Mouse (Mus musculus) B cell, adult 67 days (primary cell): Measurements from ENCODE around the gene Ivd. TPM values are rescaled to one million over a fixed set of nuclear protein-coding genes. Genes with fewer than 3 reads are reported as not detected.

ENCODE experiments used
- total RNA-seq, 2 experiments: library from RNA; stranded (reverse); gene quantifications; 4 replicates each; pipeline ENCODE4 v1.2.4; 2023

The Ivd gene
- 10 to 100 TPM; 84.9 to 99.0 TPM for total RNA-seq

GRCm38 (mm10) chr2:118861454-118862339, at the start of gene Ivd:
Gene Ivd, plus strand, starts transcription at chr2:118861954.

GRCm38 (mm10) chr2:118813981-118814836, 47.5 kb upstream of the Ivd start, which contains the start of gene Knstrn:
Gene Knstrn, plus strand, starts transcription at chr2:118814003.

GRCm38 (mm10) chr2:118899981-118900825, 38.4 kb downstream of the Ivd start, which contains the start of gene Bahd1:
Gene Bahd1, plus strand, starts transcription at chr2:118900377.

GRCm38 (mm10) chr2:118926361-118926997, 64.7 kb downstream of the Ivd start, which contains the start of gene Chst14:
Gene Chst14, plus strand, starts transcription at chr2:118926496.

Other genes starting within 250 kb of the Ivd start
- 1 to 10 TPM in 1 of 2 experiments, not detected in 1; 3.3 TPM for gene Pak6, start 198.7 kb upstream of the Ivd start, total RNA-seq
- gene Ankrd63, start 158.0 kb upstream of the Ivd start, total RNA-seq, result under 1 TPM; 0.47 to 0.96 TPM
- gene Plcb2, start 133.5 kb upstream of the Ivd start, total RNA-seq, result 100 to 1,000 TPM; 109 to 137 TPM
- gene Inafm2, start 116.2 kb upstream of the Ivd start, total RNA-seq, result 10 to 100 TPM; 23.3 TPM
- gene Ccdc9b, start 99.3 kb upstream of the Ivd start, total RNA-seq, result not detected
- not detected for gene Phgr1, start 89.2 kb upstream of the Ivd start, total RNA-seq
- not detected for gene Disp2, start 82.2 kb upstream of the Ivd start, total RNA-seq
- 10 to 100 TPM in 1 of 2 experiments, 1 to 10 TPM in 1; 7.4 to 10.0 TPM for gene Knstrn, start 48.0 kb upstream of the Ivd start, total RNA-seq
- 10 to 100 TPM; 58.6 to 62.4 TPM for gene Bahd1, start 38.4 kb downstream of the Ivd start, total RNA-seq
- 1 to 10 TPM; 4.6 to 7.1 TPM for gene Chst14, start 64.5 kb downstream of the Ivd start, total RNA-seq
- gene Ccdc32, start 167.4 kb downstream of the Ivd start, total RNA-seq, result 10 to 100 TPM; 12.0 to 12.5 TPM
- 10 to 100 TPM; 14.2 to 17.3 TPM for gene Rpusd2, start 172.8 kb downstream of the Ivd start, total RNA-seq
- gene Knl1, start 185.2 kb downstream of the Ivd start, total RNA-seq, result 1 to 10 TPM; 3.2 to 3.4 TPM